Mouse (Mus musculus) kidney, postnatal 4 days (tissue): ENCODE results near the gene Ccr10.
"Not testable (repeated sequence)": the region's sequence is repeated elsewhere in the genome, so short reads cannot be mapped to it uniquely, and the experiment has no call there.

ENCODE experiments used
- DNase-seq, 2 experiments: peaks; one replicate each; pipeline ENCODE4 v3.0.0; 2021; ENCODE audit warnings: mixed read lengths in 2 of 2

The Ccr10 gene

GRCm38 (mm10) chr11:101170811-101171610, 4.2 kb downstream of the Ccr10 start, which contains the start of gene Plekhh3:
Gene Plekhh3, minus strand, starts transcription at chr11:101171351.
- peak; percentile 94 to 97 for DNase-seq

GRCm38 (mm10) chr11:101170354-101170810, 4.9 kb downstream of the Ccr10 start, which contains the start of gene Cntnap1:
Gene Cntnap1, plus strand, starts transcription at chr11:101170523.
- peak; percentile 74 to 83 for DNase-seq

- DNase-seq, result peak in 1 of 2 experiments; percentile 30
Observed at GRCm38 (mm10) chr11:101169301-101170107, 5.7 kb downstream of the Ccr10 start.

GRCm38 (mm10) chr11:101168301-101168980, 6.8 kb downstream of the Ccr10 start:
- peak; percentile 81 to 83 for DNase-seq

GRCm38 (mm10) chr11:101167963-101168300, 7.3 kb downstream of the Ccr10 start:
- DNase-seq, result peak in 1 of 2 experiments; percentile 21

GRCm38 (mm10) chr11:101167211-101167962, 7.9 kb downstream of the Ccr10 start:
- peak in 1 of 2 experiments; percentile 13 for DNase-seq

GRCm38 (mm10) chr11:101166357-101166756, 8.9 kb downstream of the Ccr10 start:
- no peak for DNase-seq

- DNase-seq, result peak in 1 of 2 experiments; percentile 50
Observed at GRCm38 (mm10) chr11:101164677-101165580, 10.3 kb downstream of the Ccr10 start.

GRCm38 (mm10) chr11:101164351-101164665, 10.9 kb downstream of the Ccr10 start:
- no peak for DNase-seq

- peak; percentile 52 to 67 for DNase-seq
Observed at GRCm38 (mm10) chr11:101163476-101164350, 11.5 kb downstream of the Ccr10 start.

GRCm38 (mm10) chr11:101162772-101163171, 12.5 kb downstream of the Ccr10 start:
- DNase-seq, result peak; percentile 48 to 64

- DNase-seq, result no peak
Observed at GRCm38 (mm10) chr11:101162301-101162700, 12.9 kb downstream of the Ccr10 start.

- no peak for DNase-seq
Observed at GRCm38 (mm10) chr11:101161551-101161950, 13.7 kb downstream of the Ccr10 start.

GRCm38 (mm10) chr11:101160981-101161505, 14.2 kb downstream of the Ccr10 start:
- DNase-seq, result not testable (repeated sequence)

- not testable (repeated sequence) for DNase-seq
Observed at GRCm38 (mm10) chr11:101160151-101160550, 15.1 kb downstream of the Ccr10 start.

GRCm38 (mm10) chr11:101155728-101156371, 19.4 kb downstream of the Ccr10 start, which contains the start of gene Tubg2:
Gene Tubg2, plus strand, starts transcription at chr11:101155907.
- peak; percentile 74 to 83 for DNase-seq

- no peak for DNase-seq
Observed at GRCm38 (mm10) chr11:101155151-101155550, 20.1 kb downstream of the Ccr10 start.

- no peak for DNase-seq
Observed at GRCm38 (mm10) chr11:101154648-101155047, 20.6 kb downstream of the Ccr10 start.

- DNase-seq, result no peak
Observed at GRCm38 (mm10) chr11:101152825-101153224, 22.4 kb downstream of the Ccr10 start.
